Mouse (Mus musculus) frontal cortex, postnatal 36 days (tissue): ENCODE results near the gene Olfr282.
"Not testable (repeated sequence)": the region's sequence is repeated elsewhere in the genome, so short reads cannot be mapped to it uniquely, and the experiment has no call there.

Experiments used
- DNase-seq, 2 experiments: peaks; one replicate each; pipeline ENCODE4 v3.0.0; 2022; ENCODE audit warnings: low spot score in 2 of 2

Gene Olfr282

GRCm38 (mm10) chr15:98430925-98431324 is at the start of gene Olfr282:
Gene Olfr282, plus strand, starts transcription at chr15:98431225.
- not testable (repeated sequence) for DNase-seq

- no peak for DNase-seq
Observed at GRCm38 (mm10) chr15:98387621-98388020, 43.4 kb upstream of the Olfr282 start.

GRCm38 (mm10) chr15:98389796-98390195 is 41.2 kb upstream of the Olfr282 start:
- DNase-seq: peak; percentile 60 to 71

GRCm38 (mm10) chr15:98391081-98391902 is 39.7 kb upstream of the Olfr282 start:
- DNase-seq: no peak

GRCm38 (mm10) chr15:98391903-98392187 is 39.2 kb upstream of the Olfr282 start:
- no peak for DNase-seq

- no peak for DNase-seq
Observed at GRCm38 (mm10) chr15:98397136-98397535, 33.9 kb upstream of the Olfr282 start.

- DNase-seq: no peak
Observed at GRCm38 (mm10) chr15:98402356-98402755, 28.7 kb upstream of the Olfr282 start.

- peak; percentile 26 to 46 for DNase-seq
Observed at GRCm38 (mm10) chr15:98408406-98409060, 22.5 kb upstream of the Olfr282 start.

- no peak for DNase-seq
Observed at GRCm38 (mm10) chr15:98409635-98410034, 21.4 kb upstream of the Olfr282 start.

GRCm38 (mm10) chr15:98410249-98410648 is 20.8 kb upstream of the Olfr282 start:
- DNase-seq: no peak

- no peak for DNase-seq
Observed at GRCm38 (mm10) chr15:98415996-98416395, 15.0 kb upstream of the Olfr282 start.

GRCm38 (mm10) chr15:98416802-98417201 is 14.2 kb upstream of the Olfr282 start:
- DNase-seq: not testable (repeated sequence)

- DNase-seq: not testable (repeated sequence)
Observed at GRCm38 (mm10) chr15:98417285-98417684, 13.7 kb upstream of the Olfr282 start.

- no peak for DNase-seq
Observed at GRCm38 (mm10) chr15:98418096-98418495, 12.9 kb upstream of the Olfr282 start.

GRCm38 (mm10) chr15:98420897-98421296 is 10.1 kb upstream of the Olfr282 start:
- no peak for DNase-seq

GRCm38 (mm10) chr15:98424326-98424725 is 6.7 kb upstream of the Olfr282 start:
- DNase-seq: no peak

- no peak for DNase-seq
Observed at GRCm38 (mm10) chr15:98424753-98425152, 6.3 kb upstream of the Olfr282 start.

- no peak for DNase-seq
Observed at GRCm38 (mm10) chr15:98425188-98425587, 5.8 kb upstream of the Olfr282 start.

GRCm38 (mm10) chr15:98444561-98444960 is 13.5 kb downstream of the Olfr282 start:
- DNase-seq: no peak

- peak in 1 of 2 experiments; percentile 3 for DNase-seq
Observed at GRCm38 (mm10) chr15:98448521-98448920, 17.5 kb downstream of the Olfr282 start.

- no peak for DNase-seq
Observed at GRCm38 (mm10) chr15:98452288-98452687, 21.3 kb downstream of the Olfr282 start, which contains the start of gene Olfr281. Gene Olfr281, plus strand, starts transcription at chr15:98452588.

GRCm38 (mm10) chr15:98469596-98469995 is 38.6 kb downstream of the Olfr282 start, which contains the start of gene OR5BS1P:
Gene OR5BS1P, plus strand, starts transcription at chr15:98469896.
- no peak for DNase-seq

- no peak for DNase-seq
Observed at GRCm38 (mm10) chr15:98471539-98471938, 40.5 kb downstream of the Olfr282 start.
